Mouse (Mus musculus): ENCODE data around the gene Thy1.

- no peak for TF ChIP-seq POLR2A (IDR thresholded peaks at IDR 0.05; ENCODE audit: extremely low read depth, insufficient read depth, low read length)
- TF ChIP-seq CTCF (IDR thresholded peaks at IDR 0.05; ENCODE audit: low read depth, low read length): no peak
Observed at GRCm38 (mm10) chr9:44033957-44034727, 9.0 kb upstream of the Thy1 start.
